ENCODE assay signal across 19 mouse cellular contexts in genomic region chr16:22349798-22350197, GRCm38 (mm10).
DNase-seq lines count a peak whose midpoint lies in the region; ATAC-seq and TF ChIP-seq lines count a peak whose summit lies in the region.
"Had no signal": no experiment of that assay in that cellular context is flagged by ENCODE, and none has a peak within 500 bp of the region (broad histone marks: within the 10 kb centered on the region; RNA-seq: fewer than 3 reads in every experiment).

No protein-coding gene starts in this region.

- ATAC-seq in hematopoietic stem cell, adult 5-6 weeks (replicated peaks in 1 of 2; ENCODE audit: insufficient read depth in 1 of 2, low FRiP score in 2 of 2, low TSS enrichment in 1 of 2, low read depth in 1 of 2, poor library complexity in 2 of 2, severe bottlenecking in 2 of 2): peak; percentile 89 to 95
- no peak for ATAC-seq in hindbrain, postnatal 0 days
- no peak for ATAC-seq in lung, postnatal 0 days
- ATAC-seq: forebrain, embryonic 13.5 days; intestine, embryonic 15.5 days; midbrain, embryonic 16.5 days had no signal

- 84% methylated on average over 5 of the region's 5 CpGs for WGBS in hindbrain, postnatal 0 days
- 73% methylated on average over 5 of the region's 5 CpGs for WGBS in lung, postnatal 0 days

- no peak overlapping the region for H3K4me3 ChIP-seq in layer of hippocampus, adult 2 months
- H3K4me3 ChIP-seq in hindbrain, postnatal 0 days (ENCODE audit: low read length): no peak overlapping the region
- H3K4me3 ChIP-seq in lung, postnatal 0 days (ENCODE audit: low read depth, low read length): no peak overlapping the region
- H3K4me3 ChIP-seq: forebrain, embryonic 13.5 days; hindbrain, embryonic 13.5 days; intestine, embryonic 15.5 days had no signal

- H3K36me3 ChIP-seq in hindbrain, postnatal 0 days (ENCODE audit: insufficient read depth, low read length): no peaks in the 10 kb centered on the region
- no peaks in the 10 kb centered on the region for H3K36me3 ChIP-seq in lung, postnatal 0 days (ENCODE audit: insufficient read depth, low read length)
- H3K36me3 ChIP-seq: hindbrain, embryonic 13.5 days; intestine, embryonic 15.5 days had no signal

- no peak for TF ChIP-seq CTCF in layer of hippocampus, adult 2 months (conservative IDR thresholded peaks at IDR 0.05)
- no peak for TF ChIP-seq CTCF in hindbrain, postnatal 0 days (IDR thresholded peaks at IDR 0.05; ENCODE audit: low read depth)
- TF ChIP-seq CTCF in lung, postnatal 0 days (IDR thresholded peaks at IDR 0.05): no peak

- no peak overlapping the region for H3K9ac ChIP-seq in hindbrain, postnatal 0 days (replicated peaks; ENCODE audit: low read length)
- no peak overlapping the region for H3K9ac ChIP-seq in lung, postnatal 0 days (replicated peaks; ENCODE audit: low read depth)
- H3K9ac ChIP-seq: forebrain, embryonic 13.5 days; hindbrain, embryonic 13.5 days; intestine, embryonic 15.5 days had no signal

- no peak for DNase-seq in layer of hippocampus, adult 2 months (ENCODE audit: low spot score in 2 of 2)
- DNase-seq in layer of hippocampus, adult 9-10 months (ENCODE audit: low spot score): no peak
- peak; percentile 24 to 44 for DNase-seq in B cell, adult 2 months
- peak; percentile 30 for DNase-seq in thymus, postnatal 14 days
- no peak for DNase-seq in hindbrain, postnatal 0 days (ENCODE audit: low spot score)
- no peak for DNase-seq in lung, postnatal 0 days (ENCODE audit: low spot score)
- no peak for DNase-seq in adrenal gland, adult 8-10 months
- DNase-seq: cerebellum, adult 18-20 months; gastrocnemius, postnatal 25 days; heart, postnatal 14 days; kidney, adult 9 months; kidney, postnatal 36 days; lung, postnatal 10 days had no signal

- no peaks in the 10 kb centered on the region for H3K9me3 ChIP-seq in hindbrain, postnatal 0 days (ENCODE audit: low read length)
- no peaks in the 10 kb centered on the region for H3K9me3 ChIP-seq in lung, postnatal 0 days (ENCODE audit: low read length)
- H3K9me3 ChIP-seq: forebrain, embryonic 13.5 days; hindbrain, embryonic 13.5 days; intestine, embryonic 15.5 days had no signal

- H3K27me3 ChIP-seq in hindbrain, postnatal 0 days (ENCODE audit: insufficient read depth, low read length): no peaks in the 10 kb centered on the region
- no peaks in the 10 kb centered on the region for H3K27me3 ChIP-seq in lung, postnatal 0 days (replicated peaks; ENCODE audit: insufficient read depth, low read length)
- H3K27me3 ChIP-seq: forebrain, embryonic 13.5 days; hindbrain, embryonic 13.5 days; intestine, embryonic 15.5 days had no signal

- H3K27ac ChIP-seq in layer of hippocampus, adult 2 months: peak overlapping the region; percentile 83
- H3K27ac ChIP-seq in hindbrain, postnatal 0 days: no peak overlapping the region
- H3K27ac ChIP-seq in lung, postnatal 0 days (ENCODE audit: low read length): no peak overlapping the region
- H3K27ac ChIP-seq: forebrain, embryonic 13.5 days; hindbrain, embryonic 13.5 days; intestine, embryonic 15.5 days had no signal

- H3K4me1 ChIP-seq in hindbrain, postnatal 0 days (ENCODE audit: insufficient read depth, low read length): no peaks in the 10 kb centered on the region
- no peaks in the 10 kb centered on the region for H3K4me1 ChIP-seq in lung, postnatal 0 days (ENCODE audit: insufficient read depth, low read depth, low read length)
- H3K4me1 ChIP-seq: forebrain, embryonic 13.5 days; hindbrain, embryonic 13.5 days; intestine, embryonic 15.5 days had no signal

- TF ChIP-seq EP300 in lung, postnatal 0 days (IDR thresholded peaks at IDR 0.05): no peak

- H3K4me2 ChIP-seq in hindbrain, postnatal 0 days (ENCODE audit: low read depth, low read length): no peak overlapping the region
- H3K4me2 ChIP-seq in lung, postnatal 0 days (replicated peaks; ENCODE audit: low read depth, low read length): no peak overlapping the region
- H3K4me2 ChIP-seq: forebrain, embryonic 13.5 days; heart, embryonic 11.5 days; hindbrain, embryonic 13.5 days; intestine, embryonic 15.5 days had no signal

Comparison
In these comparisons a context has a peak if more than half of its experiments do, and no peak if none do; other contexts are left out.
1. DNase-seq: peak in B cell, adult 2 months (2 of 2) and thymus, postnatal 14 days (single experiment); none in layer of hippocampus, adult 2 months (0 of 2), layer of hippocampus, adult 9-10 months (single experiment), hindbrain, postnatal 0 days (single experiment), lung, postnatal 0 days (single experiment) and adrenal gland, adult 8-10 months (single experiment).
2. ATAC-seq: peak in hematopoietic stem cell, adult 5-6 weeks (2 of 2); none in hindbrain, postnatal 0 days (single experiment) and lung, postnatal 0 days (single experiment).